Mouse (Mus musculus) MN1 (cell line): ENCODE measurements at regions not wholly inside any gene's neighbourhood (a gene's known extent, or its start where the extent isn't known, plus 50 kb on each side); places are given as distances from the start of the nearest gene placed in this dataset.

Source experiments
- DNase-seq: peaks from one replicate; pipeline ENCODE4 v3.0.0-alpha.2; 2016; ENCODE audit warnings: low spot score

DNA sequence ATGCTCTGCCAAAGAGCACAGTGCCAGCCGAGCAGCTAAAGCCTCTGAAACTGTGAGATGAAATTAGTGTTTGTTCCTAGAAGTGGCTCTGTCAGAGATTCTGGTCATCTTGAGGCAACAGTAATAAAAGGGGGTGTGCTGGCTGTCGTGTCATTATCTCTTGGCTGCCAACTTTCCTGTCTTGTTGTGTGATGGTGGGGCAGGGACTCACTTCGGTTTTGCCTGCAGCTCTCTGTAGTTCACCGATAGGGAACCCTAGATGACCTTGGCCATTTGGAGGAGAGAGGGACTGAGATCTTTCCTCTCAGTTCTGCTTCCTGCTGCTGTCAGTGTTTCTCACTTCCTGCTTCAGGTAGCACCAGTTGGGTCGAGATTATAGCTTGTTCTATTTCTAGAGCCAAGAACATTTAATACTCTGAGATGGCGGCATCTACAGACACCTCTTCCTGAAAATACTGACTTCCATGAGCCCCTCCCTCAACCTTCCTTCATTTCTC is 159.8 kb upstream of the Kbtbd8 start:
- DNase-seq: no peak

DNA sequence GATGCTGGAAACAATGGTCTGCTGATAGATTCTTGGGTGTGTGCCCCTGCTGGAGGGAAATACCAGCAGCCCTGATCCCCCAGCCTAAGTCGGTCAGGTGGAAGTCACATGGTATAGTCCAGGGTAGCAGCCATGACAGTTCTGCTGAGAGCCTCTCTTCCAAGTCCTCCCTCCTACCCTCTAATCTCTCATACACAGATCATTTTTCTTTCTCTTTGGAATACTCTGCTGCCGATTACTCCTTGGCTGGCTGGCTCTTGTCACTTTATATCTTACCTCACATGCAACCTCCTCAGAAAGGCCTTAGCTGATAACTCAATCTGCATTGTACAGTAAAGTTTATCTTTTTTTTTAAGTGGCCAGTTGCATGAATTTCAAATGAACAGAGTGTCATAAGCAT is 162.5 kb upstream of the Kbtbd8 start:
- DNase-seq: no peak

DNA sequence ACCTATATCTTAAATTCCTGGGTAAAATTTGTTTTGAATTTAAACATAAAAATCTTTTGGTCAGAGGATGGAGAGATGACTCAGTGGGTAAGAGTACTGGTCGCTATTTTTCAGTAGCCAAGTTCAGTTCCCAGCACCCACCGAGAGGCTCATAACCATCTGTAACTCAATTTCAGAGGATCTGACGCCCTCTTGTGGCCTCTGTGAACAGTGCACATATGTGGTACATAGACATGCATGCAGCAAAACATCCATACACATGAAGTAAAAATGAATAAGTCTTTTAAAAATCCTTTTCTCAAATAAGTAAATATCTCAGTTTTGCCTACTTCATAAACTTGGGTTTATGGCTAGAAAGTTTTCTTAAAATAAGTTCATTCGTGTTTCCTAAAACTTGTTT is 163.4 kb upstream of the Kbtbd8 start:
- DNase-seq: no peak

DNA sequence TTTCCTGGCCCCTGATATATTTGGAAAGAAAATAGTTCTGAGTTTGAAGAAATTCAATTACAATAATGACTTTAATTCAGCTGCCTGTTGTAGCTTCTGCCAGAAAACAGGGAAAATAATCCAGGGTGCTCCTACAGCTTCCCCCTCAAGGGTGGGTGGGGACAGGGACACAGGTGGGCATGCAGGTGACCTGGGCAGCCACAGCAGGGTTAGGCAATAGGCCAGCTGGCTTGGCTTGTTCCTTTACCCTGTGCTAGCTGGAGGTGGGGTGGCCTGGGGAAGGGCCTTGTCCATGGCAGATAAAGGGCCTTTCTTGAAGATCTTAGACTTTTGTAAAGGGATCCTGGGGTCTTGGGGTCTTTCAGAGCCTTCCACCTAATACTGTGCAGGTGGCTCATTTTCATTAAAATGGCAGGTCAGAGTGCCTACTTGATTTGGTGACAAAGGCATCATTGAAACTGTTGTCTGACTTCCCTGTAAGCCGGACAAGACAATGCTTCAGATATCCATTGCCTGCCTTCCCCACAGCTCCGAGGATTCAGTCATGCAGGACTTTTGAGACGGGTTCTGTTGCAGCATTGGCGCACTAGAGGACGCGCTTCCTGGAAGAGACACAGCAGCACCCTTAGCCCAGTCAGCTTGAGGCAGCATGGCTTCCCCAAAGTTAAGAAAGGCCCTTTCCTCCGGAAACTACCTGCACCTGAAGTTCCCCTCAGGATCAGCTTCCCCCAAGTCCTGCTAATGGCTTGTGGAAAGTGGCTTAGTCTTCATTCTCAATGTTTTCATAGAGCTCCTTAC is 164.9 kb upstream of the Kbtbd8 start:
- no peak for DNase-seq

DNA sequence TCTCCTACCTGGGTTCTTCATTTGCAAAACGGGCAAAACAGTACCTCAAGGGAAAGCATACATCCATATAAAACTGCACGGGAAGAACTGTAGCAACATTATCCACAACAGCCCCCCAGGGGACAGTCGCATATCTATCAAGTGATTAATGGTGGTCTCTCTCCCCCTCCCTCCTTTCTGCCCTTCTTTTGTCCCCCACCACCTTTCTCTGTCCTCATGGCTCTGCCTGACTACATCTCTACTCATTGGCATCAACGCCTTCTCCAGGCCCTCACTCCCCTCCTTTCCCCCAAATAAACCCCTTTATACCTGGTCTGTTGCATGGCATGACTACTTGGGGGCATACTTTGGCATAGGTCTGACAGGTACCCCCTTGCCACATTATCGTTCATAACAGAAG is 166.1 kb upstream of the Kbtbd8 start:
- no peak for DNase-seq

DNA sequence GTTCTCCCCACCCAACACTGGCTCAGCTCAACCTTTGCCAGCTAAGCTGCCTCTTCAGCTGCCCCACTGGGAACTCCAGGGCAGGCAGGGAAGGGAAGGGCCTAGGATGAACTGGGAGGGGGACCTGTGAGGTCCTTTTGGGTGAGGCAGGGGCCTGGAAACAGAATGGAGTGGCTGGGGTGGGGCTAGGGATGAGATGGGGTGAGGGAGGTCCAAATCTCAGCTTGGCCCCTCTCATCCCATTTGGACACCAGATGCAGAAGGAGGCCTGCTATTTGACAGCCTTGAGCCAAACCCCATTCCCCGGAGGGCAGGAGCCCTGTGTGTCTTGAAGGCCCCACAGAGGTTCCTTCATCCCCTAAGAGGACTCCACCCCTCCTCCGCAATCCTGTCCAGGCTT is 166.7 kb upstream of the Kbtbd8 start:
- no peak for DNase-seq

DNA sequence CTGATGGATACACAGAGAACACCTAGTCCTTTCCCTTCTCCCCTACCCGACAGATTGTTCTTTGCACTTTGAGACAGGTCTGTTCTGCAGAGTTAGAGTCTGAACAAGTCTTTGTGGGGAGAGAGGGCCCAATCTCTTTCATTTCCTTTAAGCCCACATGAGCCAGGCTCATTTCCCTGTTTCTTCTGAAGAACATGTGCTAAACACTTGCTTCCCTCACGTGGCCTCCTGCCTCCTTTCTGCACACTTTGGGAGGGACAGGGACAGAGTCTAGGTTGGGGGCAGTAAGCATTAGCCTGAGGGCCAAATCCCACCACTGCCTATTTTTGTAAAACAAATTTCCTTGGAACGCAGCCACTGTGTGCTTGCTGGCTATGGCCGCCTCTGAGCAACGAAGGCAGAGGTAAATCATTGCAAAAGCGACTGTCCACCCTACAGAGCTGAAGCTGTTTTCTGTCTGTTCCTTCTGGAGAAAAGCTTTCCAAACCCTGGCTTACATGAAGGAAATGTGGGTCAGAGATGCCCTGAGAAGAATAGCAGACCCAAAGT is 170.6 kb upstream of the Kbtbd8 start:
- no peak for DNase-seq

DNA sequence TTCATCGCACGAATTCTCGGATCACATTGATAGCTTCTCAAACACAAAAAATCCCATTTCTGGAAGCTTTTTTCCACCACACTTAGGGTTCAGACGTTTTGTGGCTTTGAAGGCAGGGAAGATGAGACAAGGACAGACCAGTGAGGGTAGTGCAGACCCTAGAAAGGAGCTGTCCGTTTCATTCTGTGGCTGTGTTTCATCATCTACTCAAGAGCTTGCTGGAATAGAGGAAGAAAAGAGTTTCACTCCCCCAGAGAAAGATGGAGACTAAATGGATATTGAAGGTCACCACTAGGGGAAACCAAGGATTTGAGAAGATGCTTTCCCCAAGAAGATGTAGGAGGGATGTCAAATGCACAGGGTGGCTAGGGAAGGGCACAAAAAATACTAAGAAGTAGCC is 171.3 kb upstream of the Kbtbd8 start:
- no peak for DNase-seq

DNA sequence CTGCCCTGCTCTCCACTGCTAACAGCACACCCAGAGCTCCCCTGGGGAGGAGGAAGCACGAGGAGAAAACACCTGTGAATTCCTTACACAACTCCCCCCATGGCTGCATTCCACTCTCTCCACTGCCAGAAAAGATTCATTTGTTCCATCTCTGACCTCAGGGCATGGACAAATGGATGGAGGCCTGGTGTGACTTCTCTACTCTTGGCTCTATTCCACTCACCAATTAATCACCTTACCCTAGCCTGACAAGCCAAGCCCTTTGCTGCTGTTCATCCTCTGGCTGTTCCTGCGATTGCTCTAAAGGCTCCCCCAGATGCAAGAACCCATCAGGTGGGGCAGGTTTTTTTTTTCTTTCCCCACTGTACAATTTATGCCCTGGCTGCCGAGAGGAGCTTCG is 172.8 kb upstream of the Kbtbd8 start:
- no peak for DNase-seq

DNA sequence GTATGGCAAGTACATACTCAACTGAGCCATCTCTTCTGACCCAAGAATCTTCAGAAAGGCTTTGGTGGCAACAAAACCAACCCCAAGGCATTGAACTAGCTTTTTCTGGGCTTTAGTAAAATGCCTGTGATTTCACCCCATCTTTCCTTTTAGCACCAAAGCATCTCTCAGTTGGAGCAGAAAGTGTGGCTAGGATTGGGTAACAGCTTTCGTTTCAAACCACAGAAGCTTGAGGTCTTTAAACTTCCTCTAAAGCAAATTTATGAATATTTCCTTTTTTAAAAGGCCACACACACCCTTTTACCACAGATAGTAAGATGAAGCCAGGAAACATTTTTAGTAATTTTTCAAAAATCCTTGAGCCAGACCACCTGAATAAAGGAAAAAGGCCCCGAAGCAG is 178.1 kb upstream of the Kbtbd8 start:
- DNase-seq: no peak

DNA sequence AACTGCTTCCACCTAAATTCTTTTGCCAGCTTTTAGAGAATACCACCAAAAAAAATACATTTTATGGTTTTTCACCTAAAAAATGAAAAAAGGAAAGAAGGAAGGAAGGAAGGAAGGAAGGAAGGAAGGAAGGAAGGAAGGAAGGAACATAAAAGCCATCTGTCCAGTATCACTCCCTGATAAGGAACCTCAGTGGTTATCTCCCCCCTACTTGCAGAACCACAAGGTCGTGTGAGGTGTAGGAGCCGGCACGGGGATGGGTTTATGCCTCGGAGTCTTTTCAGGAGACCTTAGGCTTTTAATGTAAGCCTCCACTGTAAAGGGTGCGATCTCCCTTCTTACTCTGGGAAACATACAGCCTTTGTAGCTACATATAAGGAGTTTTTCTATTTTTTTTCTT is 180.8 kb upstream of the Kbtbd8 start:
- DNase-seq: no peak

DNA sequence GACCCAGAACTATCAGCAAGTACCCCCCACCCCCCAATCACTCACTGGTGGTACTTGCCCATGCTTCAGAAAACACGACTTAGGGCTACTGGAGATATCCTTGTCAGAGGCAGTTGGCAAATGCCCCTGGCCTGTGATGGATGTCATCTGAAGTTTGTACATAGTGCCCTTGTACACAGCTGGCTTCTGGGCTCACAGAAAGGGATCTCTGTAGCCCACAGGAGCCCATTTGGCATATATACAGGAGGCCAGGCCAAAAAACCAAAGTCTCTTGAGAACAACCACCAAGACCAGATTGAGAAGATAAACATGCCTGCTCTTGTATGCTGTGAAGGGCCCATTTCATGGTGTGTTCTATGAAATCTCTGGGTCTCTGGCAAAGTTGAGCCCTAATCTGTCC is 181.3 kb upstream of the Kbtbd8 start:
- no peak for DNase-seq

DNA sequence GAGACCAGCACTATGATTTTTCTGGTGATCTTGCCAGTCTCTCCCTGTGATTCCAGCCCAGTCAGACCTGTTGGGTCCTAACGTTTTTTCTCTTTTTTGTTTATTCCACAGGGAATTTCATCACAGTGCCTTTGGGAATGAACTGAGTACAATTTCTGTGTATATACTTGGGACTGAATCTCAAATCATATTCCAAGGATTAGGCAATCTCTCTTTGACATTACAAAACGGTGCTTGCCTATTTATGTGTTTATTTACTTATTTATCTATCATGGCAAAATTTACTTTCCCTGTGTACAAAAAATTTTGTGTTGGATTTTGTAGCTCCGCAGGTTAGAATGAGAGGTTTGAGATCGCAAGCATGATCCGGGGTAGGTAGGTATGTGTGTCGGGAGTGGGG is 189.2 kb upstream of the Kbtbd8 start:
- DNase-seq: no peak

DNA sequence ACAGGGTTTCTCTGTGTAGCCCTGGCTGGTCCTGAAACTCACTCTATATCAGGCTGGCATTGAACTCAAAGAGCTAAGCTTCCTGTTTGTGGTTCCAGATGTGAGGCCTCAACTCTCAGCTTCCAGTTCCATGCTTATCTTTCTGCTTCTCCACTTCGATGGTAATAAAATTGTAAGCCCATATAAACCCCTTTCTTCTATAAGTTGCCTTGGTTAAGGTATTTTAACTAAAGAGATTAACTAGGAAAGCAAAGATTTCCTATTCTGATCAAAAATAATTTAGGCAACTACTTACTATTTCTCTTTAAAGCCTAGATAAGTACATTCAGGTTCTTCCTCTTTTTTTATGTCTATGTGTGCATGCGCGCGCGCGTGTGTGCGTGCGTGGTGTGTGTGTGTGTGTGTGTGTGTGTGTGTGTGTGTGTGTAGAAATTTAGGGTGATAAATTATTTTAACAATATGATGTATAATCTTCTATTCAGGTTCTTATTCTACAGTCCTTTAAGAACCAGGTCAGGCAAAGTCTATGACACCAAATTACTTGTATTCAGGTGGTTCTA is 190.3 kb upstream of the Kbtbd8 start:
- no peak for DNase-seq

DNA sequence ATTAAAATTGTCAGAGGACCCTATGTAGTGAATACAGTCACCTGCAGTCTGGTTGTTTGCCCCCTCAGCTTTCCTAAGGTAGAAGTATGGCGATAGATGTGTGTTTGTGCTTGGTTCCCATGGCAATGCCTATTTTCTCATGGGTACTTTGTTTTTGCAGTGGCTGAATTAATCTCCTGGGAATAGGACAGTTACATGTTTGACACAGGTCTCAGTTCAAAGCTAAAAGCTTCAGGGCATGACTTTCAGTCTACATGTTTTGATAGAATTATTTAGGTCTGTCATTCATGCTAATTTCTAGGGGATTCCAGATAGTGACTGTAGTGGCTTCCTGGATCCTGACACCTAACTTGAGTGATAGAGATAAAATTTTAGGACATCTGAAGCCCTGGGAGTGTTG is 191.6 kb upstream of the Kbtbd8 start:
- DNase-seq: no peak

DNA sequence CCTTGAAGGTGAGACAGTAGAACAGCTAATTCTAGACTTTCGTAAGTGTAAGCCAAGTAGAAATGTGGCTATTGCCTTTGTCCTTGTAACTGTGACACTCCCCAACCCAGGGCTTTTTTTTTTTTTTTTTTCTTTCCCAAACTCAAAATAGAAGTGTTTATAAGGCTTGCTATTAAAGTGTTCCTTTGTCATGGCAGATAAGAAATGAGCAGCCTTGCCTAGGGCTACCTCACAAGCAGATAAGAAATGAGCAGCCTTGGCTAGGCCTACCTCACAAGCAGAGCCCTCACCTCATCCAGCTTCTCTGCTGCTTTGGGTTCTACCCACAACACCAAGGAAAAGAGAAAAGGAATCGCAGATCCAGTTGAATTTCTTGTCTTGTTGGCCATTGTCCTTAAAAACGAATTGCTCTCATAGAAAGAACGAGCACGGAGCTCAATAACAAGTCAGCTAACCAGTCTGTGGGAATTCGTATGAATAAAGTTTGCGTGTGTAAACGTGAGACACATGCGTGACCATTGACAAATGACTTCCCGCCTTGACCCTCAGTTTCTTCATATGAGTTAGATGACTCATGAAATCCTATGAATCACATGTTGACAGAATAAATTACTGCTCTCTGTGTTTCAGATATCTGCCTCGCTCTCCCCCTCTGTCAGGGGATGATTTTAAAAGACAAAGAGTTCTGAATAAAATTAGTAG is 192.6 kb upstream of the Kbtbd8 start:
- no peak for DNase-seq

DNA sequence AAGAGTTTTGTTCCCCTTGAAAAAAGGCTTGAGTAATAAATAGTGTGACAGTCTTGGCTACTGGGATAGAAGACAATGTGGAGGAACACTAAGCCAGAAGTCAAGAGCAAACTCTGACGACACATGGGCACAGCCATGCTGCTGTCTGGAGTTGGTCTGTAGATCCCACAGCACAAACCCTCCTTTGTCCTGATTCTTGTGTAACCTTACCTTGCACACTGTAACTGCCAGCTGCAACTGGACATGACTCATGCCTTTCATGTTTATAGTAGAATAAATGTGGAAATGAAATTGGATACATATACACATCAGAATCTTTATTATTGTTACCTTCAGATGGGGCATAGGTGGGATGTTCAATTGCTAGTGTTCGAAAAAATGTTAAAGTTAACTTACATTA is 195.3 kb upstream of the Kbtbd8 start:
- peak; percentile 20 for DNase-seq

DNA sequence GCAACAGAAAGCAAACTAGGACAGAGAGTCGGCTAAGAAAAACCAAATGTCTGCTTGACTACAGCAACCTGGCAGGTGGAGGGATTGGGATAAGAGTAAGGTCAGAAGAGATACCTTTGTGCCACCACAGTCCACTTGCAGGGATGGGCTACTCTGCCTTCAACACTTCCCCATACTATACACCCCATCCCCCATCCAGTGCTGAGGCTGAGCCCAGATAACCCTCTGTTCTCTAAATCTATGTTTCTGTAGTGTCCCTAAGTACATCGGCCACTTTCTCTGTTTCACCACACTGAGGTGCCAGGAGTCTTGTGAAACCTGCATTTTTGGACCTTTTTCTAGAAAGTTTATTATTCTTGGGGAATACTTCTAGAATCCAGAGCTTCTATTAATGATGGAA is 196.3 kb upstream of the Kbtbd8 start:
- no peak for DNase-seq

DNA sequence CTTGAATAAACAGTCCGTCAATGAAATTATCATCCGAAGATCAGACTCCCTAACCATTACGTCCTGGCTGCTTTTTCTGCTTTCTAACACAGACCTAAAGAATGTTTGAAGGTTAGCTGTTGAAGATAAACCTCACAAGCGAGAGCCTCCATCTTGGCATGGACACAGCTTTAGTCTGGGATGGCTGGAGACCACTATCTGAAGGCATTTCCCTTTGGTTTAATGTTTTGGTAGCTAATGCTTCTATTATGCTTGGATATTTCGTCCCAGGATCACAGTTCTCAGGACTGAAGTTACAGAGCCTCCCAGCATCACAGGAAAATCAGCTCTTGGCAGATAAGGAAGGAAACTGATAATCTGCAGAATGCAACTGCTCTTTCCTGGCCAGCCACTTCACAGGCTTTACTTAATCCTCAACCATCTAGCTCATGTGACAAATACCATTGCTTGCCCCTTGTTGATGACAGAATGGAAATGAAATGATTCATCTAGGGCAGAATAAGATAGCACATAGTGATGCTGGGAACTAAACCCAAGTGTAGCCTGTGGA is 197.8 kb upstream of the Kbtbd8 start:
- DNase-seq: no peak

DNA sequence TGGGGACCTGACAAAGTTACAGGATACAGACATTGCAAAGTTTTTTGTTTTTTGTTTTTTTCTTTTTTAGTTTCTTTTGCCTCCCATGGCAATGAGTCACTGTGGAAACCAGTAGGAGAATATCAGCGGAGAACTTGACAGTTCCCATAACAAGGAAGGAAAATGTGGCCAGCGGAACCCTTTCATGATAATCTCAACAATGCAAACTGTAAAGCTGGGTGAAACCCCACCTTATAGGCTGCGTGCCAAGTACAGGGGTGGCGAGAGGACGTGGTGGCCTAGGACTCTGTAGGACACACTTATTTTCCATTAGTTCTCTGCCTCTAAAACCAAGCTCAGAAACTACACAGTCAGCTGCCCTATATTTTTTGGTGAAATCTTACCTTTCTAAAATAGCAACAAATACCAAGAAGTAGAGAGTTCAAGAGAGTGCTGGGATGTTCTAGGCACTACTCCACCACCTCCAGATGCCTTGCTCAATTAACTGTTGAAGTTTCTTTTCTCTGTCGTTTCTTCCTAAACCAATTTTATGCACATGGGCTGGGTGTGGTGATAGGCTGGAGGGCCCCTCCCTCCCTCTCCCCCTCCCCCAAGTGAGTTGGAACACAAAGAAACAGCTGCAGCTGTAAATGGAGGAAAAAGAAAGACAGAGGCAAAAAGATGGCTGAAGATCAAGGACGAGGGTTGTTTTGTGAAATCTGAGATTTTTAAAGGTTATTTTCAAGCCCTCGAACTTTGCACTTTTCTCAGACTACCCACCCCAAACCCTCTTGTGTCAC is 201.0 kb upstream of the Kbtbd8 start:
- DNase-seq: no peak

DNA sequence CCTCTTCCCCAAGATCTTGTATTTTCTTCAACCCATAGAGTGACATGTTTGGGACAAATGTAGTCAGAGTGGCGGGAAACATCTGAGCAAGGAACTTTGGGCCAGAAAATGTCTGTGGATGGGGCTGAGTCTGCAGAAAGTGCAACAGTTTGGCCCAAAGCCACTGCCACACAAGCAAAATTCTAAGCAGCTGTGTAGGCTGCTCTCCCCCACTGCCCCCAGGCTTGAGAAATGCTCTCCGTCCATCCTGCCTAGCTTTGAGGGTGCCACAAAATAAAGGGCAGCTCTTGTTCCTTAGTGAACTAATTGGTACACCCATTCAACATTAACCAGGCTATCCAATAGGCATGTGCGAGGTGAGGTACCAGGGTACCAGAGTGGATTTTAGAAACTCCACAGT is 205.2 kb upstream of the Kbtbd8 start:
- no peak for DNase-seq

DNA sequence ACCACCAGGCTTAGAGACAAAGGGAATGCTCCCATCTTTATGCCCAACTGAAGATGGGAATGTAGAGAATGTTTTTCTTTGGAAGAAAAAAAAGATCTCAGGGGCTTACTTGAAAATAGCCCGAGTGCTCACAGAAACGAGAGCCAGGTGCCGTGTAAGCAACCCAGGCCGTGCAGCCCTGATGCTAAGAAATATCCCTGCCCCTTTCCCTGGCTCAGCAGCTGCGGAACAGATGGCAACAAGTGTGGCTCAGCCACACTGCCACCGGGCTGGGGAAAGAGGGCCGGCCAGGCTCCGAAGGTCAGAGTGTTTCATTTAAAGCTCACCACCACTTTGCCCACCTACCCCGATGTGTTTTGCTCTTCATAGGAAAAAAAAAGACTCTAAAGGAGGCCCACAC is 205.7 kb upstream of the Kbtbd8 start:
- no peak for DNase-seq
